Mouse (Mus musculus) cortical plate, adult 2 months (tissue): Measurements from ENCODE around the gene Extl2.
A peak's percentile ranks its signal among the peaks of the same experiment; 100 is the strongest.

Source experiments
- CTCF ChIP-seq: fragments of 200-500 bp; IDR thresholded peaks from 2 replicates; pipeline ENCODE4 v1.5.1; 2011; ENCODE audit warnings: mild to moderate bottlenecking, control low read depth, low read length; ENCODE audit not compliant: insufficient read depth; ENCODE audit errors: extremely low read depth
- POLR2A ChIP-seq: fragments of 200-500 bp; IDR thresholded peaks from 2 replicates; pipeline ENCODE4 v1.6.1; 2011; ENCODE audit warnings: mild to moderate bottlenecking, low read length, control low read depth; ENCODE audit not compliant: insufficient read depth; ENCODE audit errors: extremely low read depth

DNA sequence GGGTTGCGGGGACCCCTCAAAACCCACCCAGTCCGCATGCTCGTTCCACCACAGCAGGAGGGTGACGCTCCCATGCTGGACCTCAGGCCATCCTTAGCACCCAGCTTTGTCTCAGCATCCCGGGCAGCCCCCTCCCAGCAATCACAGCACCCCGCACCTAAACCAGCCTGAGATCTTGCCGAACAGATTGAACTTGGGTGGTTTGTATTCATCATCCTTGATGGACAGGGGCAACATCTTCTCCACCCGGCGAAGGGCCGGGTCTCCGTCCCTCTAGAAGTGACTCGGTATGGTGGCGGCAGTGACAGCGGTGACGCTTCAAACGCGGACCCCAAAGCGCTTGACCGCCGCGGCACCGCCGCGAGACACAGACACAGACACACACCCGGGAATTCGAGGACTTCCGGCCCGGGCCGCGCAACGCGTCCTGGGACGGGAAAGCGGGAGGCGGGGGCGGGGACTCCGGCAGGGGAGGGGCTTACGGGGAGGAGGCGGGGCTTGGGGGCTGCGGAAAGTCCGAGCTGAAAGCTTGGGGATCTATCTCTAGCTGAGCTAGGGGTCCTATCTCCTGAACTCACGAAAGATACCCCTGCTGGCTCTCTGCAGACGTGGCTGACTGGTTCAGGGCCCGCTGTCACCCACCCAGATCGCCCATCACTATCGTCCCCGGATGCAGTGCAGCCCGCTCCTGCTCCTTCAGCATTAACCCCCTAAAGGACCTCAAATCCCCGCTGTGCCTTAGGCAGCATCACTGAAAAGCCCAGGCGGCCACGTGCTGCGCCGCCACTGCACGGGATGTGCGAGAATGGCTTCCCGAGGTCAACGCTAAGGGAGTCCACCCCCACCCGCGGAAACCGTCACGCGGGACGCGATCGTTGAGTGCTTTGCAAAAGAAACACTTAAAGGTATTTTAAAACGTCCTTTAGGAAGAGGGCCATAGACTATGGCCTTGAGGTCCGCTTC lies at the start of gene Extl2, which contains the start of gene Slc30a7:
- peak; percentile 61; the same call in 1 of the 2 replicates for TF ChIP-seq POLR2A
- TF ChIP-seq CTCF = no peak
